Mouse (Mus musculus): ENCODE data around the gene Crb1. TPM values are rescaled to one million over a fixed set of nuclear protein-coding genes. Genes with fewer than 3 reads are reported as not detected.

Crb1 gene
- polyA plus RNA-seq, 1 experiment from 2014 or later = 0.04 TPM

GRCm38 (mm10) chr1:139405766-139406165, 28.9 kb upstream of the Crb1 start:
- no peak overlapping the region for H3K9ac ChIP-seq (ENCODE audit: low read length)
- H3K27ac ChIP-seq (ENCODE audit: low read length) = no peak overlapping the region
- no peak overlapping the region for H3K4me3 ChIP-seq (ENCODE audit: low read length)
- H3K4me1 ChIP-seq (replicated peaks; ENCODE audit: control insufficient read depth, insufficient read depth, low read length) = no peaks in the 10 kb centered on the region
- no peak overlapping the region for H3K4me2 ChIP-seq (ENCODE audit: low read depth, low read length)
- no peak for ATAC-seq (ENCODE audit: low read depth)
- H3K27me3 ChIP-seq (ENCODE audit: control insufficient read depth, insufficient read depth, low read depth, low read length) = no peaks in the 10 kb centered on the region
- no peaks in the 10 kb centered on the region for H3K9me3 ChIP-seq (ENCODE audit: control insufficient read depth, low read length)
- no peaks in the 10 kb centered on the region for H3K36me3 ChIP-seq (ENCODE audit: control insufficient read depth, insufficient read depth, low read length)

DNA sequence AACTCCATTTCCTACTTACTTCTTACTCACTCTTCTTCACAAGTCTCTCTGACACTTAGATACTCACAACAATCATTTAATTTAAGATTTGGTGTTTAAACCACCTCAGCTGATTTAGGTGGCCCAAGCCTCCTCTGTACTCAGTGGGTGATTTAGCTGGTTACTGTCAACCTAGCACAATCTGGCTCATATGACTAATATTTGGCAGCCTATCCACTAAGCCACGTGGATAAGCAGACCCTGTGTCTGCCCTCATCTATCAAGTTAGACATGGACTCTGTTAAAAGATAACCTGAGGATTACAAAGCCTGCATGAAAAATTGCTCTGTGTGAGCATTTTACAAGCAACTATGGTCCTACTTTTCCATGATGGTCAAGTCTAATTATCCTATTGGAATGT, 19.7 kb upstream of the Crb1 start:
- no peak for ATAC-seq (ENCODE audit: low read depth)
- WGBS = 10% methylated on average over 1 of the region's 1 CpGs
- Histone ChIP-seq H3K4me2 (ENCODE audit: low read depth, low read length) (no peak overlapping the region), H3K36me3 (ENCODE audit: control insufficient read depth, insufficient read depth, low read length) (no peaks in the 10 kb centered on the region), H3K4me3 (ENCODE audit: low read length) (no peak overlapping the region), H3K27me3 (ENCODE audit: control insufficient read depth, insufficient read depth, low read depth, low read length) (no peaks in the 10 kb centered on the region), H3K9me3 (ENCODE audit: control insufficient read depth, low read length) (no peaks in the 10 kb centered on the region), H3K4me1 (replicated peaks; ENCODE audit: control insufficient read depth, insufficient read depth, low read length) (no peaks in the 10 kb centered on the region), H3K9ac (ENCODE audit: low read length) (no peak overlapping the region), H3K27ac (ENCODE audit: low read length) (no peak overlapping the region)

DNA sequence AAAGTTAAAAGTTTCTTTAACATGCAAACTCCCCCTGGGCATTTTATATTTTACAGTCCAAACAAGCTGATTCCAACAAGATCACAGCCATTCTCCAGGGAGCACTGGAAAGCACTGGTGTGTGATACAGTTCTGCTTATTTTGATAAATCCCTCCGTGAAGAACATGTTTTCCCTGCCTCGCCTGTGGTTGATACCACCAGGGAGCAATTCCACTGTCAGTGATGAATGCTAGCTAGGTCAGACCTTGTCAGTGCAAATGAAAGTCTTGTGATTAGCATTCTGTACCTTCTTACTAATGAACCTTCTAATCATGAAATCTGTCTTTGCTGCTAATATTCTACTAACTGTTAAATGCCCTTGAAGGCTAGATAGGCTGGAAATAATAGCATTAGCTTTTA, 14.8 kb upstream of the Crb1 start:
- 35% methylated on average over 2 of the region's 2 CpGs for WGBS
- H3K36me3 ChIP-seq (ENCODE audit: control insufficient read depth, insufficient read depth, low read length) = no peaks in the 10 kb centered on the region
- H3K4me2 ChIP-seq (ENCODE audit: low read depth, low read length) = no peak overlapping the region

GRCm38 (mm10) chr1:139379621-139379984, 2.7 kb upstream of the Crb1 start:
- Histone ChIP-seq H3K36me3 (ENCODE audit: control insufficient read depth, insufficient read depth, low read length) (no peaks in the 10 kb centered on the region), H3K4me3 (ENCODE audit: low read length) (no peak overlapping the region), H3K9ac (ENCODE audit: low read length) (no peak overlapping the region), H3K4me1 (replicated peaks; ENCODE audit: control insufficient read depth, insufficient read depth, low read length) (no peaks in the 10 kb centered on the region), H3K4me2 (ENCODE audit: low read depth, low read length) (no peak overlapping the region), H3K27ac (ENCODE audit: low read length) (no peak overlapping the region), H3K9me3 (ENCODE audit: control insufficient read depth, low read length) (no peaks in the 10 kb centered on the region), H3K27me3 (ENCODE audit: control insufficient read depth, insufficient read depth, low read depth, low read length) (no peaks in the 10 kb centered on the region)
- no peak for ATAC-seq (ENCODE audit: low read depth)
- WGBS = 22% methylated on average over 4 of the region's 4 CpGs

More for the DNA sequence above, 14.8 kb upstream of the Crb1 start:
- H3K9ac ChIP-seq (ENCODE audit: low read length) = no peak overlapping the region
- no peaks in the 10 kb centered on the region for H3K9me3 ChIP-seq (ENCODE audit: control insufficient read depth, low read length)
- no peaks in the 10 kb centered on the region for H3K4me1 ChIP-seq (replicated peaks; ENCODE audit: control insufficient read depth, insufficient read depth, low read length)
- no peak overlapping the region for H3K4me3 ChIP-seq (ENCODE audit: low read length)
- no peaks in the 10 kb centered on the region for H3K27me3 ChIP-seq (ENCODE audit: control insufficient read depth, insufficient read depth, low read depth, low read length)
- no peak overlapping the region for H3K27ac ChIP-seq (ENCODE audit: low read length)
- no peak for ATAC-seq (ENCODE audit: low read depth)

GRCm38 (mm10) chr1:139378861-139379620, 2.1 kb upstream of the Crb1 start:
- Histone ChIP-seq H3K9me3 (ENCODE audit: control insufficient read depth, low read length) (no peaks in the 10 kb centered on the region), H3K36me3 (ENCODE audit: control insufficient read depth, insufficient read depth, low read length) (no peaks in the 10 kb centered on the region), H3K4me3 (ENCODE audit: low read length) (no peak overlapping the region), H3K27me3 (ENCODE audit: control insufficient read depth, insufficient read depth, low read depth, low read length) (no peaks in the 10 kb centered on the region), H3K4me1 (replicated peaks; ENCODE audit: control insufficient read depth, insufficient read depth, low read length) (no peaks in the 10 kb centered on the region), H3K27ac (ENCODE audit: low read length) (no peak overlapping the region), H3K9ac (ENCODE audit: low read length) (no peak overlapping the region), H3K4me2 (ENCODE audit: low read depth, low read length) (no peak overlapping the region)
- 17% methylated on average over 11 of the region's 11 CpGs for WGBS
- ATAC-seq (ENCODE audit: low read depth) = peak; percentile 52; the same call in 1 of the 2 replicates

DNA sequence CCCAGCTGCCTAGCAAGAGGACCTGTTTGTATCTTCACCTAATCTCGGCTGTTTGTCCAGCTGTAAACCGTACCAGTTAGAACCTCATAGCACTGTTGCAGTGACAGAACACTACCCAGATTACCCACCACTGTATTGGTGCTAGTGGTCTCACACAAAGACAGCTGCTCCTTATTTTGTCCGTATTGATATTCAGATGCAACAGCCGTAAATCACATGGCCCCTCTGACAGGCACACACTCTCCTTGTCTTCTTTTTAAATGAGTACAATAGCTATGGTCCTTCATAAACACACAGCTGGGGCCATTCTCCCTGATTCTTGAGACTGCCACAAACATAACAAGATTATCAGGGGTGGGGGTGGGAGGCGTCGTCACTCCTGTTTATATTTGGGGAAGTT, 1.0 kb downstream of the Crb1 start:
- no peaks in the 10 kb centered on the region for H3K27me3 ChIP-seq (ENCODE audit: control insufficient read depth, insufficient read depth, low read depth, low read length)
- no peak overlapping the region for H3K4me3 ChIP-seq (ENCODE audit: low read length)
- no peaks in the 10 kb centered on the region for H3K36me3 ChIP-seq (ENCODE audit: control insufficient read depth, insufficient read depth, low read length)
- no peak overlapping the region for H3K27ac ChIP-seq (ENCODE audit: low read length)
- no peaks in the 10 kb centered on the region for H3K9me3 ChIP-seq (ENCODE audit: control insufficient read depth, low read length)
- ATAC-seq (ENCODE audit: low read depth) = no peak
- WGBS = 33% methylated on average over 6 of the region's 6 CpGs
- no peaks in the 10 kb centered on the region for H3K4me1 ChIP-seq (replicated peaks; ENCODE audit: control insufficient read depth, insufficient read depth, low read length)
- H3K9ac ChIP-seq (ENCODE audit: low read length) = no peak overlapping the region
- H3K4me2 ChIP-seq (ENCODE audit: low read depth, low read length) = no peak overlapping the region

DNA sequence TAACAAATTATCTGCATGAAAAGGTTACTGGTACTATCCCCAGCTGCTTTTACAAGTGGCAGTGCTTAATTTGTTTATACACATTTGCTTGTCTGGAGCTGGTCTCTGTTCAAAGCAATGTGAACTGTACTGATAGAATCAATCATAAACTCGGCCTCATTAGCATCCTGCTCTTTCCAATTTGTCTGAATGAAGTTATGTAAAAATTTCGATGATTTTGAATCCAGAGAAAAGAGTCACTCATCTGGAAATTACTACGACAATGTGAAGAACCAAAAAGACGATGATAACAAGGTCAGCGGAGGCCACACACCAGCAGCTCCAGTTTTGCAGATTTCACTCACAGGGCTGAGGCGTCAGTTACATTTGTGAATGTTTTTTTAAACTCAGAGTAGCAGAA, 5.6 kb downstream of the Crb1 start:
- Histone ChIP-seq H3K9me3 (ENCODE audit: control insufficient read depth, low read length) (no peaks in the 10 kb centered on the region), H3K4me3 (ENCODE audit: low read length) (no peak overlapping the region), H3K27ac (ENCODE audit: low read length) (no peak overlapping the region), H3K36me3 (ENCODE audit: control insufficient read depth, insufficient read depth, low read length) (no peaks in the 10 kb centered on the region), H3K4me2 (ENCODE audit: low read depth, low read length) (no peak overlapping the region), H3K9ac (ENCODE audit: low read length) (no peak overlapping the region), H3K4me1 (replicated peaks; ENCODE audit: control insufficient read depth, insufficient read depth, low read length) (no peaks in the 10 kb centered on the region), H3K27me3 (ENCODE audit: control insufficient read depth, insufficient read depth, low read depth, low read length) (no peaks in the 10 kb centered on the region)
- no peak for ATAC-seq (ENCODE audit: low read depth)
- 43% methylated on average over 6 of the region's 6 CpGs for WGBS

- no peak overlapping the region for H3K9ac ChIP-seq (ENCODE audit: low read length)
- 35% methylated on average over 4 of the region's 4 CpGs for WGBS
These were observed 28.3 kb downstream of the Crb1 start for GRCm38 (mm10) chr1:139348566-139348965.

DNA sequence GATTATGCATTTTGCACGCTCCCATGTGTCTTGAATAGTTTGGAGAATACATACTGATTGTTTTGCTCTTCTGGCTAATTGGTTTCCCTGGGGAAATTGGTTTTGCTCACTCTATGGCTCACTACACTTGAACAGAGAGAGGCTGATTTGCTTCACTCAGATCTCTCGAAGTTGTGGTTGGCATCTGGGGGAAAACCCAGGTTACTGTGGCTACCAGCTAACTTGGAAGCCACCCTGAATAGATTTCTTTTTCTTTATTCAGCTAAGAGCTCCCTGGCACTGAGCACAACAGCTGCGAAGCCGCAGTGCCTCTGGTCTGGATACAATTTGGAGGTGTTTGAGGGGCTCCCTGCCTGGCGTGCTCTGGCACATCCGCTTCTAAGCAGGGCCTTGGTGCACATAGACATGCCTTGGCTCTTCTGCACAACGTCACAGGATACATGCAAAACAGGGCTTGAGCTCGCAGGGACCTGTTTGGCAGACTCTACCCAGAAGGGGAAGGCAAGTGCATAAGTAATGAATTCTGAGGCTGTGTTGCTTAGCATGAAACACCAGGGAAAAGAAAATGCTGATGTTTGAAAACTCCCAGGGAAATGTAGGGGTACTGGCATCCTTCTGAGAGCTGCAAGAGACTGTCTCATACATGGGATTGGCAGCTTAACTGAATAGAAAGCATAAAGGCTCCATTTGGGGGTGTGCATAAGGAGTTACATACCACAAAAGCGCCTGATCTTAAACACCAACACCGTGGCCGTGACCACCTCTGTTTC, 30.1 kb downstream of the Crb1 start:
- no peak overlapping the region for H3K4me2 ChIP-seq (ENCODE audit: low read depth, low read length)
- no peaks in the 10 kb centered on the region for H3K36me3 ChIP-seq (ENCODE audit: control insufficient read depth, insufficient read depth, low read length)
- H3K4me3 ChIP-seq (ENCODE audit: low read length) = no peak overlapping the region
- WGBS = 70% methylated on average over 11 of the region's 11 CpGs
- H3K27ac ChIP-seq (ENCODE audit: low read length) = no peak overlapping the region
- no peak for ATAC-seq (ENCODE audit: low read depth)
- no peak overlapping the region for H3K9ac ChIP-seq (ENCODE audit: low read length)
- H3K27me3 ChIP-seq (ENCODE audit: control insufficient read depth, insufficient read depth, low read depth, low read length) = no peaks in the 10 kb centered on the region
- H3K4me1 ChIP-seq (replicated peaks; ENCODE audit: control insufficient read depth, insufficient read depth, low read length) = no peaks in the 10 kb centered on the region
- no peaks in the 10 kb centered on the region for H3K9me3 ChIP-seq (ENCODE audit: control insufficient read depth, low read length)

More at GRCm38 (mm10) chr1:139348566-139348965, 28.3 kb downstream of the Crb1 start:
- Histone ChIP-seq H3K27me3 (ENCODE audit: control insufficient read depth, insufficient read depth, low read depth, low read length) (no peaks in the 10 kb centered on the region), H3K36me3 (ENCODE audit: control insufficient read depth, insufficient read depth, low read length) (no peaks in the 10 kb centered on the region), H3K4me3 (ENCODE audit: low read length) (no peak overlapping the region), H3K4me1 (replicated peaks; ENCODE audit: control insufficient read depth, insufficient read depth, low read length) (no peaks in the 10 kb centered on the region), H3K4me2 (ENCODE audit: low read depth, low read length) (no peak overlapping the region), H3K27ac (ENCODE audit: low read length) (no peak overlapping the region), H3K9me3 (ENCODE audit: control insufficient read depth, low read length) (no peaks in the 10 kb centered on the region)
- no peak for ATAC-seq (ENCODE audit: low read depth)

Data from lung, embryonic 16.5 days (tissue).